Mouse (Mus musculus): ENCODE measurements around the gene Ramp1.

DNA sequence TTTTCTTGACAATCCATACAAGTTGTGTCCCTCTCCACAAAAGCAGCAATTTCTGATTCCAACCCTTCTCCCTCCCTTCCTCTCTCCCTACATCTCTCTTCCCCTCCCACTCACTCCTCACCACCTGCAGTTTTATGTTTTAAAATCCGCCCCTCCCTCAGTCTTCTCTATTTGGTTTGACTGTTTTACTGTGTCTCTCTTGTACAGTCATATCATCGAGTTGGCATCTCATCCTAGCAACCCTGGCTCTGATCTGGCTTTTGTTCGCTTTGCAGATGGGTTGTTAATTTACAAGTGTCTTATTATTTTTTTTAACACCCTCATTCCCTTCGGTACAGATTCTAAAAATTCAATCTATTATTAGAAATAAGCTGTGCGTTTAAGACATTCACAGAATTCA is 27.3 kb downstream of the Ramp1 start:
- TF ChIP-seq HCFC1 (IDR thresholded peaks at IDR 0.05; ENCODE audit: borderline replicate concordance, insufficient read depth, low read length), result no peak
- no peak for TF ChIP-seq ZNF384 (IDR thresholded peaks at IDR 0.05; ENCODE audit: low read depth, low read length)

Measured in ES-E14 (cell line).